Comparison of ENCODE assay signal across 26 mouse cellular contexts in genomic region chr9:27761196-27761595, GRCm38 (mm10). TPM values are rescaled to one million over a fixed set of nuclear protein-coding genes. Genes with fewer than 3 reads are reported as not detected.
"Had no signal": no experiment of that assay in that cellular context is flagged by ENCODE, and none has a peak within 500 bp of the region (broad histone marks: within the 10 kb centered on the region; RNA-seq: fewer than 3 reads in every experiment).

No protein-coding gene starts in this region.

- H3K4me2 ChIP-seq: heart, embryonic 12.5 days; hindbrain, embryonic 14.5 days; intestine, embryonic 15.5 days; limb, embryonic 12.5 days; liver, embryonic 11.5 days; liver, embryonic 13.5 days; liver, embryonic 15.5 days had no signal

- H3K27ac ChIP-seq: heart, embryonic 10.5 days; hindbrain, embryonic 14.5 days; intestine, embryonic 15.5 days; kidney, postnatal 0 days; limb, embryonic 10.5 days; limb, embryonic 12.5 days; liver, embryonic 13.5 days; liver, embryonic 15.5 days had no signal

- ATAC-seq: hindbrain, embryonic 16.5 days; inflammation-experienced regulatory T-cells, adult 6 months; intestine, embryonic 15.5 days; intestine, postnatal 0 days; liver, postnatal 0 days had no signal

- H3K9me3 ChIP-seq: heart, embryonic 10.5 days; heart, embryonic 12.5 days; intestine, embryonic 15.5 days; limb, embryonic 10.5 days; limb, embryonic 12.5 days; liver, embryonic 13.5 days; liver, embryonic 15.5 days had no signal

- H3K36me3 ChIP-seq: heart, embryonic 10.5 days; heart, embryonic 12.5 days; intestine, embryonic 15.5 days; limb, embryonic 10.5 days; limb, embryonic 12.5 days; liver, embryonic 13.5 days; liver, embryonic 15.5 days had no signal

- H3K27me3 ChIP-seq: heart, embryonic 12.5 days; intestine, embryonic 15.5 days; limb, embryonic 12.5 days; liver, embryonic 13.5 days; liver, embryonic 15.5 days had no signal

- H3K9ac ChIP-seq: heart, embryonic 12.5 days; hindbrain, embryonic 14.5 days; intestine, embryonic 15.5 days; limb, embryonic 12.5 days; liver, embryonic 13.5 days; liver, embryonic 15.5 days; liver, postnatal 0 days had no signal

- DNase-seq: gastrocnemius, postnatal 14 days; gastrocnemius, postnatal 36 days; heart, adult 18-20 months; heart, postnatal 10 days; kidney, adult 18-20 months; kidney, adult 8-10 months; kidney, postnatal 14 days; kidney, postnatal 36 days; layer of hippocampus, adult 9-11 months; layer of hippocampus, postnatal 36 days; liver; liver, embryonic 13.5 days; liver, postnatal 0 days had no signal

- H3K4me1 ChIP-seq: heart, embryonic 12.5 days; intestine, embryonic 15.5 days; limb, embryonic 10.5 days; limb, embryonic 12.5 days; liver, embryonic 13.5 days; liver, embryonic 15.5 days had no signal

- H3K4me3 ChIP-seq: heart, embryonic 10.5 days; heart, embryonic 12.5 days; intestine, embryonic 15.5 days; limb, embryonic 10.5 days; limb, embryonic 12.5 days; liver, embryonic 13.5 days; liver, embryonic 15.5 days had no signal

RNA-seq across cellular contexts. Expression of gene Opcml, which starts 29.4 kb away (rescaled TPM):
- total RNA-seq: hematopoietic stem cell, adult 5-6 weeks had no signal
